Mouse (Mus musculus) erythroid progenitor cell, adult 5-6 weeks (primary cell): Measurements from ENCODE around the gene Gm5475. TPM values are rescaled to one million over a fixed set of nuclear protein-coding genes. Genes with fewer than 3 reads are reported as not detected.

Experiments used
- ATAC-seq: replicated peaks from 2 replicates; pipeline ENCODE4 v1.8.0; 2016; ENCODE audit warnings: moderate number of reproducible peaks, mild to moderate bottlenecking, moderate TSS enrichment, inconsistent platforms; ENCODE audit not compliant: poor library complexity, low FRiP score, severe bottlenecking
- total RNA-seq, 2 experiments: library from RNA; stranded (forward) in 1 of 2; stranded (reverse) in 1 of 2; fragments of 150-400 nt in 1 of 2; fragments of 186-747, 209-891 nt in 1 of 2; gene quantifications; 2 replicates each; pipeline versions ENCODE4 v1.2.3 to v1.2.4; 2015 to 2017; ENCODE audit warnings: low replicate concordance in 2 of 2

Gene Gm5475
- total RNA-seq, 2 experiments from 2014 or later, result not detected

GRCm38 (mm10) chr15:100436518-100436917 lies 14.6 kb downstream of the Gm5475 start:
- no peak for ATAC-seq

GRCm38 (mm10) chr15:100443126-100443922 lies 21.4 kb downstream of the Gm5475 start:
- ATAC-seq, result peak; percentile 99

DNA sequence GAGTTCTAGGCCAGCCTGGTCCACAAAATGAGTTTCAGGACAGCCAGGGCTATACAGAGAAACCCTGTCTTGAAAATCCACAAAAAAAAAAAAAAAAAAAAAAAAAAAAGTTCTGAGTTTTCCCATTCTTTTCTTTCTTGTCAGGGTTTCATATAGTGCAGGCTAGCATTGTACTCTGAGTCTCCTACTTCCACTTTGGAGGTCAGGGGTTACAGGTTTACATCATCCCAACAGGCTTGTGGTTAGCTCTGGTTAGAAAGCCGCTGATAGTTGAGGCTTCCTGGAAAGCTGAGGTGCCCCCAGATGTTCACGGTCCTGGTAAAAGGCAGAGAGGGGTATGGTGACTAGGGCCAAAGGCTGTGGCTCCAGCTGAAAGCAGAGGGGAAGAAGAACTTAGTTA lies 24.9 kb downstream of the Gm5475 start:
- no peak for ATAC-seq

- no peak for ATAC-seq
Observed at GRCm38 (mm10) chr15:100448572-100448971, 26.6 kb downstream of the Gm5475 start.

GRCm38 (mm10) chr15:100449495-100449894 lies 27.5 kb downstream of the Gm5475 start:
- no peak for ATAC-seq

- ATAC-seq, result no peak
Observed at GRCm38 (mm10) chr15:100451245-100451644, 29.3 kb downstream of the Gm5475 start.

GRCm38 (mm10) chr15:100452486-100452885 lies 30.5 kb downstream of the Gm5475 start:
- no peak for ATAC-seq

GRCm38 (mm10) chr15:100456356-100456991 lies 34.5 kb downstream of the Gm5475 start:
- no peak for ATAC-seq

DNA sequence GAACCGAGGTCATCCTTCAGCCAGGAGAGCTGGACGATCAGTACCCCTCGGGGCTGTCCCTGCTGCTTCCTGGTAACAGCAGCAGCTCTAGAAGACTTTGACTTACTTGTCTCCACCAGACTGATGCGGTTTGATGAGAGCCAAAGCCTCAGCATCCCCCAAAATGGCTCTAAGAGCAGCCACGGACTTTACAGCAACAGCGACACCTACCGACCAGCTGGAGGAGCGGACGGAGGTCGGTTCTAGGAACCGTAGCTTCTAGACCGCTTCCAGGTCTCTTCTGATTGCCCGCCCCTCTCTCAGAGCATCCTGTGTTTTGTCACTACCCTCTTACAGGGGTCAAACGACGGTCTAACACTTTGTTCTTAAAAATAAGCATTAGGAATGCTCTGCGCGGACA lies 35.4 kb downstream of the Gm5475 start:
- peak; percentile 85 for ATAC-seq

GRCm38 (mm10) chr15:100458055-100458454 lies 36.1 kb downstream of the Gm5475 start:
- ATAC-seq, result peak; percentile 50; the same call in 1 of the 2 replicates

DNA sequence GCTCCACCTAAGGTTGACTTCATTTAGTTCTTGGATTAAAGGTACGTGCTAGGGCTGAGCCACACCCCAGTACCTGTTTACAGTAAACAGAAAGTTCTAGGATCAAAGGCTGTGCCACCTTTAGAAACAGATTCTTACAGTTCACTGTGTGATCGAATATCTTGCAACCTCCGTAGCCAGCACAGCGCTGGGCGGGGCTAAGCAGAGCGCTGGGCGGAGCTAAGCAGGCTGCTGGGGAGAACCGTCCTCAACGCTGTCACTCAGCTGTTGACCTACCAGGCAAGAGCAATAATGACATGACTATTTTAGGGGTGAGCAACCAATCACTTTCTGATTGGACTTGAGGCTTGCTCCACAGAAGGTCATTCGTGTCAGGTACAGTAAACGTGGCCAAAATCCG lies 39.0 kb downstream of the Gm5475 start:
- peak; percentile 82 for ATAC-seq

- ATAC-seq, result no peak
Observed at GRCm38 (mm10) chr15:100461646-100462045, 39.7 kb downstream of the Gm5475 start.

DNA sequence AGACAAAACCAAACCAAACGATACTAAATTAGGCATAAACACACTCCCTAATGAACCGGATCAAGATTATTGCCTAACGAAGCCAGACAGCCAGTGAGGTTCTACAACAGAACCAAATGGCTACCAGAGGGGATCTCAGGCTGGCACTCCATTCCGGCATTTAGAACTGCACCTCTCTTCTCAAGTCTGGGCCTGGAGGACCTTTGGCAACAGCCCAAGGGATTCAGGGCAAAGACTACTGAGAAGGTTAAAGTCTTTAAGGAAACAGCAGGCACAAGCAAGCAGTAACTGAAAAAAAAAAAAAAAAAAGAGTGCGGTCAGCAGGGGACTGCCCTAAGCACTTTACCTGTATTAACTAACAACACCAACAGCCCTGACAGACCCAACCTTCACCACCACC lies 40.1 kb downstream of the Gm5475 start:
- ATAC-seq, result no peak

DNA sequence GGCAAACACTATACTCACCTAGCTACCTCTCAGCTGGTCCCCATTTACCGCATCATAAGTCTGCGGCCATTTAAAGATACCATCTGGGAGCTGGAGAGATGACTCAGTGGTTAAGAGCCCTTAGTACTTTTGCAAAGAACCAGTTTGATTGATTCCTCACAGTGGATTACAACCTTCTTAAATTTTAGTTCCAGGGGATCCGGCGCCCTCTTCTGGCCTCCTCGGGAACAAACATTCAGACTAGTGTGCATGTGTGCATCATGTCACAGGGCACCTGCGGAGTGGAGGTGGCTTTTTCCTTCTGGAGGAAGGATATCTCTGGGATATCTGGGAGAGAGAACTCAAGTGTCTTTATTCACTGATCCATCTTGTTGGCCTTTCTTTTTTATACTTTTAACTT lies 41.8 kb downstream of the Gm5475 start:
- peak; percentile 60; the same call in 1 of the 2 replicates for ATAC-seq

DNA sequence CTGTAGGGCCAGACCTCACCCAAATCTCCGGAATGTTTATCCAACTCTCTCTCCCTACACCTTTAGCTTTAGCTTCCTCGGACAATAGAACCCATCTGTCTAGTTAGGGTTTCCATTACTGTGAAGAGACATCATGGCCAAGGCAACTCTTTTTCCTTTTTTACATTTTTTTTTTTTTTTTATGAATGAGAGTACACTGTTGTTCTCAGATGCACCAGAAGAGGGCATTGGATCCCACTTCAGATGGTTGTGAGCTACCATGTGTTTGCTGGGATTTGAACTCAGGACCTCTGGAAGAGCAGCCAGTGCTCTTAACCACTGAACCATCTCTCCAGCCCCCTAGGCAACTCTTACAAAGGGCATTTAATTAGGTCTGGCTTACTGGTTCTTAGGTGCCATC lies 43.5 kb downstream of the Gm5475 start:
- ATAC-seq, result no peak

DNA sequence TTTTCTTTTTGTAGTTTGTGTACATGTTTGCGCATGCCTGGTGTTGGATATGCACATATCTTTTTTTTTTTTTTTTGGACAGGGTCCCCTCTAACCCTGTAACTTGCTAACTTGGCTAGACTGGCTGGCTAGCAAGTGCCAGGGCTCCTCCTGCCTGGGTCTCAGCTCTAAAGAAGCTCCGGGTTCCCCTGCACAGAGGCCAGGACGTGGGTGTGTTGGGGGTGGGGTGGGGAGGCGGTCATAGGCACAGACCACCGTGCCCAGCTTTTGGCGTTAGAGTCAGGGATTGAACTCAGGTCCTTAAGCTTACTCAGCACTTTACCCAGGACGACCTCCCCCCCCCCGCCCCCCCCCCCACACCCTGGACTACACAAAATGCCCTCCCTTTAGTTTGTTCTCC lies 45.8 kb downstream of the Gm5475 start:
- no peak for ATAC-seq

DNA sequence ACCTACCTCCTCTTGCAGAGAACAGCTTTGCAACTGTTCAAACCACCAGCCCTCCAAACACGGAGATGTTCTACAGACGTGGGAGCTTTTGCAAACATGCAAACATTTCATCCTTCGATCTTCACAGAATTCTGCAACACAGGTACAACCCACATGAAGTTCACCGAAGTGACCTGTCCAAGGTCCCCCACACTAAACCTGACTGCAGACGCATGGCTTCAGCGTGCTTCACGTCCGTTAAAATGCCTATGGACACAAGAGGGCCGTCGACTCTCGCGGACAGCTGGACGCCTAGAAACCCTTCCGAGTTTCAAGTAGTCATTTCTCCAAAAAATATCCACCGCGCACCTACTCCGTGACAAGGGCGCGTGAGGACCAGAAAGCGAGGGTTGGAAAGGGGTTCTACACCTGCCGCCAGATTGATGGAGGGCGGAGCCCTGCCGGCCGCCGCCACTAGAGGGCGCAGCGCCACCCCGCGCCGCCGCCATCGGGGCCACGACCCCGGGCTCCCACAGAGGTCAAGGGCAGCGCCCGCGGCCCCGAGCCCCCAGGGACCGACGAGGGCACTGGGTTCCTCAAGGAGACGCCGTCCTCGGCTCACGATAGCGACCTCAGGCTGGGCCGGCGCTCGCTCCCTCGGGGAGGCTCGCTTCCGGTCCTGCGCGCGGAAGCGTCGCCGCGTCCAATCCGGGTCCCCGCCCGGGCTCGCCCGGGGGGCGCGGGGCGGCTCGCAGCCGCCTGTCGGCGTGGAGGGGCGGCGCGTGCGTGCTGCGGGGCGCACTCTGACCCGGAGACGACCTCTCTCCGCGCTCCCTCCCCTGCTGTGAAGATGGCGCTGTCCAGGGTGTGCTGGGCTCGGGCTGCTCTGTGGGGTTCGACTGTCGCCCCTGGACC lies 46.6 kb downstream of the Gm5475 start, which contains the start of gene Letmd1:
Gene Letmd1 (plus strand): TSS at position 729 of the 894 bp plus-strand sequence.
- peak; percentile 69 for ATAC-seq

DNA sequence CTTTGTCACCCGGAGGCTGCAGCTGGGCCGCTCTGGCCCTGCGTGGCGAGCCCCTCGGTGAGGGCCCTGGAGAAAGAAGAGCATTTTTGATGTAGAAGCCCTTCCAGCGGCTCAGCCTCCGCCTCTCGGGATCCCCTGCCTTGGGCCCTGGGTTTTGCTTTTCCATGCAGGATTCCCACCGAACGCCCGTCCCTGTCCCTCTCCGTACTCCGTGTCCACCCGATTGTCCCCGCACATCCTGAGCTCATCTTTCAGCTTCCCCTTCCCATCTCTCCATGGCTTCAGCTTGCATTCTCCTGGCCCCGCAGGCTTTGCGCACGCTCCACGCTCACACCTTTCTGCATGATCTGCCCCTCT lies 47.2 kb downstream of the Gm5475 start:
- ATAC-seq, result no peak; the same call in 1 of the 2 replicates

DNA sequence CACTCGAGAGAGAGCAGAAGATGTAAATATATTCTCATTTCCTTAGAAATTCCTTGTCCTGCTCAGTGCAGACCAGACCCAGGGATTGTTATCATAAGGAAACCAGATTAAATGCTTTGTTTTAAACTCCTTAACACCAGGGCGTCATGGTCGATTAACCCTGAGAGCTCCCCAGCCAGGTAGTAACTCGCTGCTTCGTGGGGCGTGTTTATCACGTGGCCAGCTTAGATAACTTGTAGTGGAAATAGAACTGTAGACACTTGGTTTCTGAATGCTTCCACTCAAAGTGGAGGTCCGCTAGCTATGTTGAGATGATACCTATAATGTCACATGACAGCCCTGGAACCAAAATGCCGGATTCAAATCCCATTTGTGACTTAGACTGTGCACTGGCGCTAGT lies 48.1 kb downstream of the Gm5475 start:
- no peak for ATAC-seq

GRCm38 (mm10) chr15:100473926-100474503 lies 52.1 kb downstream of the Gm5475 start:
- ATAC-seq, result no peak
